Mouse (Mus musculus) kidney, adult 8-10 months (tissue): Measurements from ENCODE around the gene Sbno2.

Experiments
- DNase-seq, 2 experiments: peaks; one replicate each; pipeline ENCODE4 v3.0.0; 2022

Gene Sbno2

DNA sequence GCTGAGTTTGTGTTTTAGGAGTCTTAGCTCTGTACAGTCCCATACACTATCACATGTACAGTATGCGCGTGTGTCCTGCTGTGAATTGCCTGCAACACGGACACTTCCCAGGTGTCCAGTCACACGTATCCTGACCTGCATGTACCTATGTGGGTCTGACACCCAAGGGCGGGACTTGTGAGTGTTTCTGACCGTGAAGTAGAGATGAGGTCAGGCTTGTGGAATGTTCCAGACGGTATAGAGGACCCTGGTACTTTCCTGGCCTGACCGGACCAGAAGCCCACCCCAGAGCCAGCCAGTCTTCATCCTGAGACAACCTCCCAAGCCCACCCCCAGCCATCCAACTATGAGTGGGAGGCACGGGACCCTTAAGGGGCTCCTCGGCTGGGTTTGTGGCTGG lies 89.8 kb downstream of the Sbno2 start:
- no peak for DNase-seq

DNA sequence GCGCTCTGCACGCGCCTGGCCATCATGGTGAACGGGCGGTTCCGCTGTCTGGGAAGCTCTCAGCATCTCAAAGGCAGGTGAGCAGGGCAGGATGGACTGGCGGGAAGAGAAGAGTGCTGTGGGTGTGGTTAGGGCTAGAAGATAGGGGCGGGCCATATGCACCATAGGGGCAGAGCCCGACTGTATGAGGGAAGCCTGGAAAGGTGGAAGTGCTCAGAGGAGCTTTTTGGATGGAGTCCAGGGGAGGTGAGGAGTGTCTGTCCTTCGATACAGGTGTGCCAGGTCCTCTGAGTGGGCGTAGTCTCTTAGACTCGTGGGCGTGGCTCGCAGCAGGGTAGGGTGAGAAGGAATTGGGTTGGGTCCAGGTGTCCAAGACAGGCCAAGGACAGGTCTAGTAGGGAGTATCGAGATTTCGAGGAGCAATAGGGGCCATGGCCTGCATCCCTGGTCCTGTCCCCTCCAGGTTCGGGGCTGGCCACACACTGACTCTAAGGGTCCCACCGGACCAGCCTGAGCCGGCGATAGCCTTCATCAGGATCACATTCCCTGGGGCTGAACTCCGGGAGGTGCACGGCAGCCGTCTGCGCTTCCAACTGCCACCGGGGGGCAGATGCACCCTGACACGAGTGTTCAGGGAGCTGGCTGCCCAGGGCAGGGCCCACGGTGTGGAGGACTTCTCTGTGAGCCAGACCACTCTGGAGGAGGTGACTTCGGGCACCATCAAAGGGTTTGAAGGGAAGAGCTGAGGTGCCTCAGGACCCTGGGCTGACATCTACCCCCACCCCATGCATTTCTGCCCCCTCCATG lies 90.7 kb downstream of the Sbno2 start:
- DNase-seq, result no peak

DNA sequence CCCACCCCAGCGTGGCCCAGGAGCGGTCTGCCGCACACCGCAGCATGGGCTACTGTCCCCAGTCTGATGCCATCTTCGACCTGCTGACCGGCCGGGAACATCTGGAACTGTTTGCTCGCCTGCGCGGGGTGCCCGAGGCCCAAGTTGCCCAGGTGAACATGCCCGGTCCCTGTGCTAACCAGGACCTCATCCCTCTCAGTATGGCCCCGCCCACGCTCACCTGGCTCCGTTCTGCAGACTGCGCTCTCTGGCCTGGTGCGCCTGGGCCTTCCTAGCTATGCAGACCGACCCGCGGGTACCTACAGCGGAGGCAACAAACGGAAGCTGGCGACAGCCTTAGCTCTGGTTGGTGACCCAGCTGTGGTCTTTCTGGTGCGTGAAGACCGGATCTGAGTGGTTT lies 91.8 kb downstream of the Sbno2 start:
- no peak for DNase-seq

DNA sequence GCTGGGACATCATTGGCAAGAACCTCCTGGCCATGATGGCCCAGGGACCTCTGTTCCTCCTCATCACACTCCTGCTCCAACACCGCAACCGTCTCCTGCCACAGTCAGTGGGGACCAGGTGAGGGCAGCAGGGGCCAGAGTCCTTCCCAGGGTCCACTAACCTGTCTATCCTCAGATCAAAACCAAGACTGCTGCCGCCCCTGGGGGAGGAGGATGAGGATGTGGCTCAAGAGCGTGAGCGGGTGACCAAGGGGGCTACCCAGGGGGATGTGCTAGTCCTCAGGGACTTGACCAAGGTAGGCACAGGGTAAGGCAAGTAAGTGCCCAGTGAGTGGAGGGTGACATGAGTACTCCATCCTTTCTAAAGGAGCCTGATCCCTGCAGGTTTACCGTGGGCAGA lies 93.6 kb downstream of the Sbno2 start:
- no peak for DNase-seq
